Mouse (Mus musculus): ENCODE measurements around the gene Zfp553. TPM values are rescaled to one million over a fixed set of nuclear protein-coding genes. Genes with fewer than 3 reads are reported as not detected.

Zfp553 gene
- polyA plus RNA-seq, 1 experiment from 2014 or later, result 63.3 TPM

GRCm38 (mm10) chr7:127278311-127278710, 45.5 kb downstream of the Zfp553 start:
- 0 out of 2 replicates have a peak overlapping the region, but pooled peaks have one; percentile 4 for H3K9ac ChIP-seq
- no peaks in the 10 kb centered on the region for H3K27me3 ChIP-seq
- 0 out of 2 replicates have a peak, but pooled peaks cover 5% of the 10 kb centered on the region for H3K4me1 ChIP-seq
- WGBS, result 23% methylated on average over 8 of the region's 8 CpGs
- H3K4me2 ChIP-seq (replicated peaks), result no peak overlapping the region
- H3K27ac ChIP-seq, result no peak overlapping the region
- ATAC-seq (ENCODE audit: insufficient number of reproducible peaks, insufficient read depth, low FRiP score, low TSS enrichment), result no peak
- H3K4me3 ChIP-seq, result no peak overlapping the region
- no peaks in the 10 kb centered on the region for H3K9me3 ChIP-seq
- H3K36me3 ChIP-seq, result no peaks in the 10 kb centered on the region

DNA sequence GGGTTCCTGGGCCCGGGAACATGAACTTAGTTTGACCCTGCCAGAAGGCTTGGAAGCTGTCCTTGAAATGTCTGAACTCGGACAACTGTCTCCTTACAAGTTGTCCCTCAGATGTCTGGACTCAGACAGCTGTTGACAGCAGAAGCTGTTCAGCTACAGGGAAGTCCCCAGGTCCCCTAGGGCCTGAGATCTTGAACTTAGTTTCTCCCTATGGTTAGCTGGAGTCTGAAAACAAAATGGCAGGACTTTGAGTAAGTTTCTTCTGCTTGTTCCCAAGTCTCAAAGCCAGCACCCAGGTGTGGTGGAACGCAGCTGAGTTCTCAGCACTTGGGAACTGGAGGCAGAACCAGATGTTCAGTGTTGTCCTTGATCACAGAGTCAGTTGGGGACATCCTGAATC, 47.2 kb downstream of the Zfp553 start:
- 69% methylated on average over 3 of the region's 3 CpGs for WGBS
- Histone ChIP-seq H3K27me3 (no peaks in the 10 kb centered on the region), H3K4me3 (no peak overlapping the region), H3K27ac (no peak overlapping the region), H3K4me2 (replicated peaks) (no peak overlapping the region), H3K9ac (no peak overlapping the region), H3K4me1 (no peaks in the 10 kb centered on the region), H3K36me3 (no peaks in the 10 kb centered on the region), H3K9me3 (no peaks in the 10 kb centered on the region)
- ATAC-seq (ENCODE audit: insufficient number of reproducible peaks, insufficient read depth, low FRiP score, low TSS enrichment), result no peak

DNA sequence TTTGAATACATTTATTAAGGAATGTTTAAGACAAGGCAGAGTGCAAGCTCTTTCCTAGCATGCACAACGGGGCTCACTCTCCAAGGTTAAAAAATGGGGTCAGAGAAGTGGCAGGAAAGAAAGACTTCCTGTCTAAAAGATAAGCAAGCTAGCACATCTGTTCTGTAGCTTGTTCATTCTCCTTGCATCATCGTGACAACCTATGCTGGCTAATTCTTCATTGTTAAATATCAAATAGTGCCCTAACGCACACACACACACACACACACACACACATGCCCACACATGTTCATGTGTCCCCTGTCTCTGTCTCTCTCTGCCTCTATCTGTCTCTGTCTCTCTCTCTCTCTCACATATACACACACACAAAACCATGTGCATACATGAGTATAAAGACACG, 48.3 kb downstream of the Zfp553 start:
- Histone ChIP-seq H3K27ac (no peak overlapping the region), H3K36me3 (no peaks in the 10 kb centered on the region), H3K9me3 (no peaks in the 10 kb centered on the region), H3K4me2 (replicated peaks) (no peak overlapping the region), H3K4me3 (no peak overlapping the region), H3K4me1 (no peaks in the 10 kb centered on the region), H3K9ac (no peak overlapping the region), H3K27me3 (no peaks in the 10 kb centered on the region)
- 70% methylated on average over 4 of the region's 4 CpGs for WGBS
- no peak for ATAC-seq (ENCODE audit: insufficient number of reproducible peaks, insufficient read depth, low FRiP score, low TSS enrichment)

- Histone ChIP-seq H3K4me3 (no peak overlapping the region), H3K36me3 (no peaks in the 10 kb centered on the region), H3K27ac (no peak overlapping the region), H3K27me3 (no peaks in the 10 kb centered on the region), H3K9me3 (0 out of 2 replicates have a peak, but pooled peaks cover 7% of the 10 kb centered on the region), H3K4me2 (replicated peaks) (no peak overlapping the region), H3K9ac (no peak overlapping the region), H3K4me1 (no peaks in the 10 kb centered on the region)
- no peak for ATAC-seq (ENCODE audit: insufficient number of reproducible peaks, insufficient read depth, low FRiP score, low TSS enrichment)
- 84% methylated on average over 2 of the region's 2 CpGs for WGBS
Measured at GRCm38 (mm10) chr7:127282190-127282589, 49.3 kb downstream of the Zfp553 start.

- no peak overlapping the region for H3K27ac ChIP-seq
- WGBS, result 75% methylated on average over 9 of the region's 10 CpGs
- H3K9me3 ChIP-seq, result peaks cover 17% of the 10 kb centered on the region
- no peaks in the 10 kb centered on the region for H3K27me3 ChIP-seq
- H3K4me3 ChIP-seq, result no peak overlapping the region
- no peak for ATAC-seq (ENCODE audit: insufficient number of reproducible peaks, insufficient read depth, low FRiP score, low TSS enrichment)
- H3K4me2 ChIP-seq (replicated peaks), result no peak overlapping the region
- H3K9ac ChIP-seq, result no peak overlapping the region
- H3K4me1 ChIP-seq, result no peaks in the 10 kb centered on the region
- no peaks in the 10 kb centered on the region for H3K36me3 ChIP-seq
Measured at GRCm38 (mm10) chr7:127285154-127285553, 52.3 kb downstream of the Zfp553 start.

Other genes starting within 250 kb of the Zfp553 start
- gene Mvp, start 218.4 kb upstream of the Zfp553 start, polyA plus RNA-seq (2016; fragmentation: Nextera tagmentation; extraction: Ambion mirVana), result 5.6 and 7.1 TPM in 2 replicates
- 0.37 TPM in 1 of 2 replicates, not detected in the other for gene Pagr1b, start 216.6 kb upstream of the Zfp553 start, polyA plus RNA-seq (2016; fragmentation: Nextera tagmentation; extraction: Ambion mirVana)
- 51.4 and 76.7 TPM in 2 replicates for gene Pagr1a, start 215.7 kb upstream of the Zfp553 start, polyA plus RNA-seq (2016; fragmentation: Nextera tagmentation; extraction: Ambion mirVana)
- 59.3 and 77.8 TPM in 2 replicates for gene Gm42742, start 212.0 kb upstream of the Zfp553 start, polyA plus RNA-seq (2016; fragmentation: Nextera tagmentation; extraction: Ambion mirVana)
- 8.9 and 9.6 TPM in 2 replicates for gene Prrt2, start 211.8 kb upstream of the Zfp553 start, polyA plus RNA-seq (2016; fragmentation: Nextera tagmentation; extraction: Ambion mirVana)
- gene Maz, start 206.0 kb upstream of the Zfp553 start, polyA plus RNA-seq (2016; fragmentation: Nextera tagmentation; extraction: Ambion mirVana), result 118 and 122 TPM in 2 replicates
- 136 and 141 TPM in 2 replicates for gene Kif22, start 190.6 kb upstream of the Zfp553 start, polyA plus RNA-seq (2016; fragmentation: Nextera tagmentation; extraction: Ambion mirVana)
- not detected in 2 replicates for gene Zg16, start 145.7 kb upstream of the Zfp553 start, polyA plus RNA-seq (2016; fragmentation: Nextera tagmentation; extraction: Ambion mirVana)
- 1.3 and 1.5 TPM in 2 replicates for gene AI467606, start 141.7 kb upstream of the Zfp553 start, polyA plus RNA-seq (2016; fragmentation: Nextera tagmentation; extraction: Ambion mirVana)
- 2.1 and 2.4 TPM in 2 replicates for gene Qprt, start 110.8 kb upstream of the Zfp553 start, polyA plus RNA-seq (2016; fragmentation: Nextera tagmentation; extraction: Ambion mirVana)
- 0.13 TPM in 1 of 2 replicates, not detected in the other for gene Spn, start 95.2 kb upstream of the Zfp553 start, polyA plus RNA-seq (2016; fragmentation: Nextera tagmentation; extraction: Ambion mirVana)
- 73.7 and 82.5 TPM in 2 replicates for gene Cd2bp2, start 37.0 kb upstream of the Zfp553 start, polyA plus RNA-seq (2016; fragmentation: Nextera tagmentation; extraction: Ambion mirVana)
- gene Tbc1d10b, start 24.6 kb upstream of the Zfp553 start, polyA plus RNA-seq (2016; fragmentation: Nextera tagmentation; extraction: Ambion mirVana), result 41.1 and 43.4 TPM in 2 replicates
- gene Mylpf, start 24.2 kb upstream of the Zfp553 start, polyA plus RNA-seq (2016; fragmentation: Nextera tagmentation; extraction: Ambion mirVana), result 65.2 and 79.2 TPM in 2 replicates
- 34.0 and 39.7 TPM in 2 replicates for gene Sept1, start 69 bp downstream of the Zfp553 start, polyA plus RNA-seq (2016; fragmentation: Nextera tagmentation; extraction: Ambion mirVana)
- gene Zfp771, start 11.2 kb downstream of the Zfp553 start, polyA plus RNA-seq (2016; fragmentation: Nextera tagmentation; extraction: Ambion mirVana), result 82.9 and 89.3 TPM in 2 replicates
- gene Dctpp1, start 27.6 kb downstream of the Zfp553 start, polyA plus RNA-seq (2016; fragmentation: Nextera tagmentation; extraction: Ambion mirVana), result 196 and 203 TPM in 2 replicates
- gene Sephs2, start 41.0 kb downstream of the Zfp553 start, polyA plus RNA-seq (2016; fragmentation: Nextera tagmentation; extraction: Ambion mirVana), result 80.1 and 80.4 TPM in 2 replicates
- 0.88 and 0.91 TPM in 2 replicates for gene Itgal, start 63.2 kb downstream of the Zfp553 start, polyA plus RNA-seq (2016; fragmentation: Nextera tagmentation; extraction: Ambion mirVana)
- gene Zfp768, start 112.5 kb downstream of the Zfp553 start, polyA plus RNA-seq (2016; fragmentation: Nextera tagmentation; extraction: Ambion mirVana), result 22.3 and 22.5 TPM in 2 replicates
- 9.3 and 10.5 TPM in 2 replicates for gene Zfp747, start 143.0 kb downstream of the Zfp553 start, polyA plus RNA-seq (2016; fragmentation: Nextera tagmentation; extraction: Ambion mirVana)
- 6.0 and 6.9 TPM in 2 replicates for gene 9130019O22Rik, start 154.1 kb downstream of the Zfp553 start, polyA plus RNA-seq (2016; fragmentation: Nextera tagmentation; extraction: Ambion mirVana)
- gene E430018J23Rik, start 160.6 kb downstream of the Zfp553 start, polyA plus RNA-seq (2016; fragmentation: Nextera tagmentation; extraction: Ambion mirVana), result 6.9 and 7.8 TPM in 2 replicates
- 7.9 and 8.5 TPM in 2 replicates for gene Zfp764, start 173.8 kb downstream of the Zfp553 start, polyA plus RNA-seq (2016; fragmentation: Nextera tagmentation; extraction: Ambion mirVana)
- 25.0 and 28.4 TPM in 2 replicates for gene Zfp688, start 189.0 kb downstream of the Zfp553 start, polyA plus RNA-seq (2016; fragmentation: Nextera tagmentation; extraction: Ambion mirVana)
- 16.5 and 16.7 TPM in 2 replicates for gene Zfp689, start 216.1 kb downstream of the Zfp553 start, polyA plus RNA-seq (2016; fragmentation: Nextera tagmentation; extraction: Ambion mirVana)
- gene Prr14, start 226.6 kb downstream of the Zfp553 start, polyA plus RNA-seq (2016; fragmentation: Nextera tagmentation; extraction: Ambion mirVana), result 47.5 and 48.7 TPM in 2 replicates
- gene Fbrs, start 246.1 kb downstream of the Zfp553 start, polyA plus RNA-seq (2016; fragmentation: Nextera tagmentation; extraction: Ambion mirVana), result 14.6 and 14.8 TPM in 2 replicates